Mouse (Mus musculus) cerebellum, adult 2 months (tissue): ENCODE data around the gene Hs3st3b1. TPM values are rescaled to one million over a fixed set of nuclear protein-coding genes. Genes with fewer than 3 reads are reported as not detected.

Source experiments
- DNase-seq, 2 experiments: peaks; one replicate each; pipeline ENCODE4 v3.0.0; 2021
- H3K27ac ChIP-seq: fragments of 200-500 bp; 2 replicates; pipeline ENCODE4 v1.5.1; 2012; ENCODE audit warnings: low read length, control low read depth, inconsistent platforms; ENCODE audit not compliant: insufficient read depth
- H3K27me3 ChIP-seq: fragments of 200-500 bp; 2 replicates; pipeline ENCODE4 v1.6.1; 2012; ENCODE audit warnings: inconsistent platforms, mild to moderate bottlenecking, low read length, moderate library complexity; ENCODE audit not compliant: control insufficient read depth, insufficient read depth
- H3K4me1 ChIP-seq: fragments of 200-500 bp; 2 replicates; pipeline ENCODE4 v1.6.1; 2011; ENCODE audit warnings: low read length; ENCODE audit not compliant: control insufficient read depth, insufficient read depth
- H3K4me3 ChIP-seq: fragments of 200-500 bp; replicated peaks from 2 replicates; pipeline ENCODE3; 2011; ENCODE audit warnings: mild to moderate bottlenecking, low read depth, low read length, control low read depth; ENCODE audit not compliant: insufficient read depth
- CTCF ChIP-seq: fragments of 200-500 bp; IDR thresholded peaks from 2 replicates; pipeline ENCODE4 v1.5.1; 2011; ENCODE audit warnings: low read depth, mild to moderate bottlenecking, control low read depth, low read length, moderate library complexity, borderline replicate concordance; ENCODE audit not compliant: insufficient read depth
- POLR2A ChIP-seq: fragments of 200-500 bp; IDR thresholded peaks from 2 replicates; pipeline ENCODE4 v1.6.1; 2011; ENCODE audit warnings: low read length, control low read depth, borderline replicate concordance; ENCODE audit not compliant: insufficient read depth
- WGBS: fragments of 180-500 bp; shearing (Covaris S2); methylation state at CpG from one replicate; pipeline ENCODE4 v1.1.7; 2018; 5-methylcytosine and 5-hydroxymethylcytosine counted together
- polyA plus RNA-seq: library from polyadenylated mRNA; depleted of rRNA; stranded (reverse); fragments of >200 nt; gene quantifications from 2 replicates; pipeline ENCODE4 v1.2.3, GENCODE M21; 2012

Gene Hs3st3b1
- polyA plus RNA-seq, 1 experiment, result 1.2 TPM

DNA sequence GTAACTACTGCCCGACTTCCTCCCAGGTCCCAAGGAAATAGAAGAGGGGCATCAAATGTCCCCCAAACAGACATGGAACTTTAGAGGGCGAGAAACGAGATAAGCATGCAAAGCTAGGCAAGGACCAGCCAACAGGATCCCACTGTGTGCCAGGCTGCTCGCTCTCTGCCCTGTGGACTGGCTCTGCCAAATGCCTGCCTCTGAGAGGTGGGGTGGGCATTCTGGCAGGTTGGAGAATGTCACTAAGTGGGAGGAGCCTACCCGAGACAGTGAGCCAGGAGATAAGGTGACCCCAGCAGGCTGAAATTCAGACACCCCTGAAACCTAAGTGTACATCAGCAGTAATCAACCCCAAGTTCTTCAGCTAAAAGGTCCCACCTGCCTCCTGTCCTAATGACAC lies 11.1 kb downstream of the Hs3st3b1 start:
- WGBS, result 28% methylated on average over 5 of the region's 5 CpGs
- H3K27me3 ChIP-seq, result no peaks in the 10 kb centered on the region; the same call in 1 of the 2 replicates
- no peak overlapping the region for H3K4me3 ChIP-seq
- TF ChIP-seq CTCF, result no peak
- no peak for TF ChIP-seq POLR2A
- H3K27ac ChIP-seq, result no peak overlapping the region
- no peaks in the 10 kb centered on the region for H3K4me1 ChIP-seq
- DNase-seq, result no peak

- no peak for DNase-seq
- TF ChIP-seq POLR2A (no peak), CTCF (no peak)
- Histone ChIP-seq H3K27ac (no peak overlapping the region), H3K4me1 (no peaks in the 10 kb centered on the region), H3K4me3 (no peak overlapping the region), H3K27me3 (no peaks in the 10 kb centered on the region; the same call in 1 of the 2 replicates)
- 93% methylated on average over 4 of the region's 4 CpGs for WGBS
Observed at GRCm38 (mm10) chr11:63909961-63910360, 12.1 kb downstream of the Hs3st3b1 start.

DNA sequence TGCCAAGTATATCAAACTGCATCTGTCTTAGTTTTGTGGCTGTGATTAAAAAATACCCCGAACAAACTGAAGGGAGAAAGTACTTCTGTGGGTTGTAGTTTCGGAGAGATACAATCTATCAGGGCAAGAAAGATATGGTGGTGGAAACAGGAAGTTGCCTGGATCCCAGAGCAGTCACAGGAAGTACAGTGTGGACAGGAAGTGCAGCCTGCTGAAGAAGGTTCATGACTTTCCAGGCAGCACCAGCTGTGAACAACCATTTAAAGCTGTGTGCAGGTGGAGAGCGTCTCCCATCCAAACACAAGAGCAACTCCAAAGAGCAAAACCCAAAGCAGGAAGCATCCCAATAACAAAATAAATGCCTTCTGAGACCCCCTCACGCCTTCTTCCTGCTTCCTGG lies 13.6 kb downstream of the Hs3st3b1 start:
- WGBS, result 91% methylated on average over 4 of the region's 4 CpGs

DNA sequence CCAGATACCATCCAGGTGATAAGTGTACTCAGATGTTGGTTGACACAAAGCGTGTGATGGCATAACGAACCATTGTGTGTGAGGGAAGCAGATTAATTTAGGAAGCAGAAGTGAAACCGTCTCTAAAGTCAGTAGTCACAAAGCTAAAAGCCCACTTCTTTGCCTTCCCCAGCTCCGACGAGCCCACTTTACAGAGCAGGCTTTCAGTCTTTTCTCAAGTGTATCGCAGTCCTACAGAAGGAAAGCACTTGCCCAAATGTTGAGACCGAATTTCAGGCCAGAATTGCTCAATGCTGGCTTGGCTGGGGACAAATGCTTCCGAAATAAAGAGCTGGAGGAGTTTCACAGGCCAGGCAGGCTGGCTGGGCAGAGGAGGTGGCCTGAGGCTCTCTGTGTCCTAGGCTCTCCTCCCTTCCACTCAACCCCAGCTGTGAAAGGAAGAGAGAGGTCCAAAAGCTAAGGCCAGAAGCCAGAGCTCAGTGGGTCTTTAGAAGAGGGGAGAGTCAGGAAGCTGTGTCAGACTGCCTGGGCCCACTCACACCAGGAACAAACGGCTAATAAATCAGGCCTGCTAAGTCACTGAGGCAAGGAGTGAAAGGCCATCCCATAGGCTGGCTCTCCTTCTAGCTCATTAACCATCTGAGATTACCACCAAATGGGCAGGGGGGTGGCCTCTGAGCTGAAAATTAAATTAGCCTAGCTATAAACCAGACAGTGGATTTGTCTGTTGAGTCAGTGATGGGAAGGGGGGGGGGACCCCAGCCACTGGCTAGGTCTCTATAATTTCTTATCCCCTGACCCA lies 15.3 kb downstream of the Hs3st3b1 start:
- 62% methylated on average over 9 of the region's 9 CpGs for WGBS
- Histone ChIP-seq H3K27me3 (no peaks in the 10 kb centered on the region), H3K27ac (no peak overlapping the region), H3K4me1 (no peaks in the 10 kb centered on the region), H3K4me3 (no peak overlapping the region)
- DNase-seq, result peak in 1 of 2 experiments; percentile 13
- TF ChIP-seq CTCF (no peak), POLR2A (no peak)

More for the DNA sequence above, 13.6 kb downstream of the Hs3st3b1 start:
- Histone ChIP-seq H3K4me1 (no peaks in the 10 kb centered on the region), H3K27me3 (no peaks in the 10 kb centered on the region; the same call in 1 of the 2 replicates), H3K4me3 (no peak overlapping the region), H3K27ac (no peak overlapping the region)
- no peak for TF ChIP-seq CTCF
- no peak for TF ChIP-seq POLR2A
- no peak for DNase-seq

DNA sequence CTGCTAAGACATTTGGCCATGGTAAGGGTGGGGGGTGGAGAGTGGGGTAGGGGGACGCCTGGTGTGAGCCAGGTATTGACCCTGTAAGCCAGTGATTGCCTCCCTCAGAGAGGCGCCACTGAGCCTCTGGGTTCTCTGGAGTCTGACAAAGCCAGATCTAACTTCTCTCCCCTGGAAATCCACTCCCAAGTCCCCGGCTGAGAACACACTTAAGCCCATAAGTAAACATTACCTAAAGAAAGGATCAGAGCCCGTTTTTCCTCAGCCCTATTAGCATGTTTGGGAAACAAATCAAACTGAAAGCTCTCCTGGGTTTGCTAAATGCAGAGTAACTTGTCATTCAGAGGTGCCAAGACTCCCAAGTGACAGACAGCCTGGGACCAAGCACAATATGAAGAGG lies 17.3 kb downstream of the Hs3st3b1 start:
- TF ChIP-seq POLR2A (no peak), CTCF (no peak)
- no peaks in the 10 kb centered on the region for H3K4me1 ChIP-seq
- H3K27ac ChIP-seq, result no peak overlapping the region
- H3K27me3 ChIP-seq, result no peaks in the 10 kb centered on the region
- DNase-seq, result no peak
- H3K4me3 ChIP-seq, result no peak overlapping the region
- WGBS, result 67% methylated on average over 4 of the region's 4 CpGs

- TF ChIP-seq CTCF, result no peak
- TF ChIP-seq POLR2A, result no peak
- WGBS, result 40% methylated on average over 9 of the region's 9 CpGs
- Histone ChIP-seq H3K27me3 (no peaks in the 10 kb centered on the region), H3K27ac (no peak overlapping the region), H3K4me3 (no peak overlapping the region), H3K4me1 (no peaks in the 10 kb centered on the region)
- DNase-seq, result no peak
Observed at GRCm38 (mm10) chr11:63898509-63899168, 23.5 kb downstream of the Hs3st3b1 start.

DNA sequence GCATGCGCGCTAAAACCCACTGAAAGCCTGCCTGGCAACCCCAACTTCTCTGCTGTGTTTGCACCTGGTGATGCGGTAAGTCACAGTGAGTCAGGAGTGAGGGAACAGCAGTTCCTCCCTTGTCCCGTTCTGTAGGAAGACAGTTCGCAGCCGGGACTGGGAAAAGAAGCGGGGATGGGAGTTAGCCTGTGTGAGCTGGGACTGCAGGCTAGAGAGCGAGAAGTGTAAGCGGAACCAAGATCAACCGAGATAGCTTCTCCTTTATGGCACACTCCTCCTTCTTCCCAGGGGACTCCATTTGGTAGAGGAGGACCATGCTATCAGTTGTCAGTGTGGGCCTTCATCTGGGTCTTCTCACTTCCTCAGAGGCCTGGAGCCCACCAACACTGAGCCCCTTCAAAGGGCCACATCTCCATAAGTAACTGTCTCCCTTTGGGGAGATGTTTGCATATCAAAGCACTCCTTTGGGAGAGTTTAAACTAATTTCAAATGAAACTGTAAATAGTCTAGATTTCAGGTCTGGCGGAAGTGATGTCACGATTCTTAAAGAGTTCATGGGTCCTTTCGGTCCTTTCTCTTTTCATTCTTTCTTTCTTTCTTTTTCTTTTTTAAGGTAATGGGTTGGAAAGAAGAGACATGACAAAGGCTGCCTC lies 24.1 kb downstream of the Hs3st3b1 start:
- Histone ChIP-seq H3K27ac (no peak overlapping the region), H3K27me3 (no peaks in the 10 kb centered on the region), H3K4me3 (no peak overlapping the region), H3K4me1 (no peaks in the 10 kb centered on the region)
- 65% methylated on average over 13 of the region's 13 CpGs for WGBS
- TF ChIP-seq CTCF, result no peak
- TF ChIP-seq POLR2A, result no peak
- DNase-seq, result no peak
